Mouse (Mus musculus) lung, embryonic 16.5 days (tissue): Measurements from ENCODE around the gene Setd1b. TPM values are rescaled to one million over a fixed set of nuclear protein-coding genes. Genes with fewer than 3 reads are reported as not detected.
"Not testable (repeated sequence)": the region's sequence is repeated elsewhere in the genome, so short reads cannot be mapped to it uniquely, and the experiment has no call there.

ENCODE experiments used
- ATAC-seq: fragments of 200-750 bp; cut with Nextera tagmentation; 2 replicates; pipeline ENCODE4 v1.8.0; 2017; ENCODE audit warnings: low read depth, mild to moderate bottlenecking, moderate library complexity
- H3K27ac ChIP-seq: fragments of 300-500 bp; sonication (generic); 2 replicates; pipeline ENCODE4 v1.5.1; 2014; ENCODE audit warnings: mild to moderate bottlenecking, control low read depth, low read length
- H3K27me3 ChIP-seq: fragments of 300-500 bp; sonication (generic); 2 replicates; pipeline ENCODE4 v1.6.1; 2014; ENCODE audit warnings: low read depth, low read length, mixed read lengths; ENCODE audit not compliant: control insufficient read depth, insufficient read depth
- H3K36me3 ChIP-seq: fragments of 300-500 bp; sonication (generic); 2 replicates; pipeline ENCODE4 v1.6.1; 2014; ENCODE audit warnings: low read length; ENCODE audit not compliant: control insufficient read depth, insufficient read depth
- H3K4me1 ChIP-seq: fragments of 300-500 bp; sonication (generic); replicated peaks from 2 replicates; pipeline ENCODE4 v1.6.1; 2014; ENCODE audit warnings: low read length, mixed read lengths; ENCODE audit not compliant: control insufficient read depth, insufficient read depth
- H3K4me2 ChIP-seq: fragments of 300-500 bp; sonication (generic); 2 replicates; pipeline ENCODE4 v1.6.1; 2014; ENCODE audit warnings: low read depth, low read length, control low read depth
- H3K4me3 ChIP-seq: fragments of 300-500 bp; sonication (generic); 2 replicates; pipeline ENCODE4 v1.5.1; 2014; ENCODE audit warnings: mild to moderate bottlenecking, low read length, control low read depth
- H3K9ac ChIP-seq: fragments of 300-500 bp; sonication (generic); 2 replicates; pipeline ENCODE4 v1.6.1; 2014; ENCODE audit warnings: low read length, control low read depth
- H3K9me3 ChIP-seq: fragments of 300-500 bp; sonication (generic); 2 replicates; pipeline ENCODE4 v1.6.1; 2016; ENCODE audit warnings: low read length; ENCODE audit not compliant: control insufficient read depth
- WGBS: fragments of 180-500 bp; shearing (Covaris S2); extraction: QIAGEN DNeasy Blood & Tissue Kit; methylation state at CpG from one replicate; pipeline ENCODE4 v1.1.7; 2014; 5-methylcytosine and 5-hydroxymethylcytosine counted together
- polyA plus RNA-seq: library from polyadenylated mRNA; unstranded; fragments of >200 nt; fragmentation: Nextera tagmentation; extraction: Ambion mirVana; gene quantifications from 2 replicates; pipeline ENCODE4 v1.2.1, GENCODE M21; 2015

Setd1b gene
- polyA plus RNA-seq, 1 experiment from 2014 or later = 9.1 TPM

GRCm38 (mm10) chr5:123198523-123198922 lies 56.5 kb downstream of the Setd1b start:
- 86% methylated on average over 4 of the region's 4 CpGs for WGBS
- H3K4me1 ChIP-seq = no peaks in the 10 kb centered on the region
- no peaks in the 10 kb centered on the region for H3K9me3 ChIP-seq
- H3K27me3 ChIP-seq = no peaks in the 10 kb centered on the region
- no peak overlapping the region for H3K9ac ChIP-seq
- ATAC-seq = no peak
- H3K4me2 ChIP-seq = no peak overlapping the region
- no peak overlapping the region for H3K4me3 ChIP-seq
- H3K36me3 ChIP-seq = no peaks in the 10 kb centered on the region
- no peak overlapping the region for H3K27ac ChIP-seq

GRCm38 (mm10) chr5:123200816-123201522 lies 59.0 kb downstream of the Setd1b start:
- H3K4me2 ChIP-seq, ATAC-seq, H3K27me3 ChIP-seq, H3K9ac ChIP-seq, H3K4me3 ChIP-seq, H3K4me1 ChIP-seq, H3K27ac ChIP-seq, H3K36me3 ChIP-seq, H3K9me3 ChIP-seq: not testable (repeated sequence)
- 83% methylated on average over 4 of the region's 7 CpGs for WGBS

GRCm38 (mm10) chr5:123201523-123201892 lies 59.5 kb downstream of the Setd1b start:
- H3K27me3 ChIP-seq = no peaks in the 10 kb centered on the region
- H3K36me3 ChIP-seq = no peaks in the 10 kb centered on the region
- no peak overlapping the region for H3K4me3 ChIP-seq
- no peak overlapping the region for H3K9ac ChIP-seq
- H3K27ac ChIP-seq = no peak overlapping the region
- no peak overlapping the region for H3K4me2 ChIP-seq
- 53% methylated on average over 7 of the region's 7 CpGs for WGBS
- no peaks in the 10 kb centered on the region for H3K4me1 ChIP-seq
- no peak for ATAC-seq
- H3K9me3 ChIP-seq = no peaks in the 10 kb centered on the region

GRCm38 (mm10) chr5:123201987-123202386 lies 60.0 kb downstream of the Setd1b start:
- H3K4me1 ChIP-seq = no peaks in the 10 kb centered on the region
- no peaks in the 10 kb centered on the region for H3K9me3 ChIP-seq
- H3K9ac ChIP-seq = no peak overlapping the region
- 68% methylated on average over 5 of the region's 5 CpGs for WGBS
- no peak for ATAC-seq
- no peaks in the 10 kb centered on the region for H3K36me3 ChIP-seq
- no peaks in the 10 kb centered on the region for H3K27me3 ChIP-seq
- no peak overlapping the region for H3K4me3 ChIP-seq
- H3K27ac ChIP-seq = no peak overlapping the region
- no peak overlapping the region for H3K4me2 ChIP-seq

- H3K27me3 ChIP-seq, H3K9me3 ChIP-seq, H3K27ac ChIP-seq, H3K9ac ChIP-seq, H3K4me3 ChIP-seq, H3K4me2 ChIP-seq, H3K36me3 ChIP-seq, H3K4me1 ChIP-seq, ATAC-seq: not testable (repeated sequence)
- 39% methylated on average over 4 of the region's 4 CpGs for WGBS
Measured at GRCm38 (mm10) chr5:123202771-123203170, 60.8 kb downstream of the Setd1b start.

GRCm38 (mm10) chr5:123203591-123203990 lies 61.6 kb downstream of the Setd1b start:
- H3K4me3 ChIP-seq, H3K9me3 ChIP-seq, H3K4me2 ChIP-seq, H3K9ac ChIP-seq, H3K4me1 ChIP-seq, H3K27me3 ChIP-seq, H3K36me3 ChIP-seq, ATAC-seq, H3K27ac ChIP-seq: not testable (repeated sequence)
- WGBS = 80% methylated on average over 7 of the region's 7 CpGs

Other genes with a start within 250 kb of the Setd1b start
- gene Kdm2b, start 152.4 kb upstream of the Setd1b start, polyA plus RNA-seq = 35.5 and 37.6 TPM in 2 replicates
- 18.2 and 19.3 TPM in 2 replicates for gene Orai1, start 127.1 kb upstream of the Setd1b start, polyA plus RNA-seq
- gene Morn3, start 95.2 kb upstream of the Setd1b start, polyA plus RNA-seq = 3.9 and 7.4 TPM in 2 replicates
- gene Tmem120b, start 73.8 kb upstream of the Setd1b start, polyA plus RNA-seq = 12.4 and 14.5 TPM in 2 replicates
- gene Rhof, start 9.5 kb upstream of the Setd1b start, polyA plus RNA-seq = 5.3 and 5.6 TPM in 2 replicates
- 87.0 and 91.8 TPM in 2 replicates for gene Psmd9, start 27.2 kb downstream of the Setd1b start, polyA plus RNA-seq
- 0.18 and 0.91 TPM in 2 replicates for gene Hpd, start 40.5 kb downstream of the Setd1b start, polyA plus RNA-seq
- 1.3 and 1.5 TPM in 2 replicates for gene Wdr66, start 109.9 kb downstream of the Setd1b start, polyA plus RNA-seq
- gene Bcl7a, start 201.6 kb downstream of the Setd1b start, polyA plus RNA-seq = 21.8 and 23.9 TPM in 2 replicates